Mouse (Mus musculus) c-Kit-negative CD71-positive TER-119-positive erythroid progenitor cells, embryonic 14.5 days (primary cell): Measurements from ENCODE around the gene Tm9sf3.
A peak's percentile ranks its signal among the peaks of the same experiment; 100 is the strongest.
"Not testable (repeated sequence)": the region's sequence is repeated elsewhere in the genome, so short reads cannot be mapped to it uniquely, and the experiment has no call there.

Experiments
- DNase-seq: peaks from one replicate; pipeline ENCODE4 v3.0.0-alpha.2; 2013; ENCODE audit warnings: low read depth, low spot score

Tm9sf3 gene

GRCm38 (mm10) chr19:41263630-41264295 is at the start of gene Tm9sf3:
Gene Tm9sf3, minus strand, starts transcription at chr19:41263997.
- DNase-seq: peak; percentile 68

- DNase-seq: not testable (repeated sequence)
Measured at GRCm38 (mm10) chr19:41312587-41312986, 48.8 kb upstream of the Tm9sf3 start.

- no peak for DNase-seq
Measured at GRCm38 (mm10) chr19:41312027-41312426, 48.2 kb upstream of the Tm9sf3 start.

GRCm38 (mm10) chr19:41310971-41311703 is 47.3 kb upstream of the Tm9sf3 start:
- DNase-seq: peak; percentile 30

- no peak for DNase-seq
Measured at GRCm38 (mm10) chr19:41303933-41304332, 40.1 kb upstream of the Tm9sf3 start.

- no peak for DNase-seq
Measured at GRCm38 (mm10) chr19:41303433-41303832, 39.6 kb upstream of the Tm9sf3 start.

GRCm38 (mm10) chr19:41301856-41302255 is 38.1 kb upstream of the Tm9sf3 start:
- DNase-seq: no peak

- DNase-seq: no peak
Measured at GRCm38 (mm10) chr19:41299446-41299845, 35.6 kb upstream of the Tm9sf3 start.

GRCm38 (mm10) chr19:41290952-41291619 is 27.3 kb upstream of the Tm9sf3 start:
- DNase-seq: no peak

GRCm38 (mm10) chr19:41288568-41288967 is 24.8 kb upstream of the Tm9sf3 start:
- no peak for DNase-seq

GRCm38 (mm10) chr19:41287224-41287623 is 23.4 kb upstream of the Tm9sf3 start:
- no peak for DNase-seq

- no peak for DNase-seq
Measured at GRCm38 (mm10) chr19:41284515-41284914, 20.7 kb upstream of the Tm9sf3 start.

GRCm38 (mm10) chr19:41282718-41283117 is 18.9 kb upstream of the Tm9sf3 start:
- no peak for DNase-seq

- DNase-seq: no peak
Measured at GRCm38 (mm10) chr19:41282216-41282615, 18.4 kb upstream of the Tm9sf3 start.

GRCm38 (mm10) chr19:41279724-41280244 is 16.0 kb upstream of the Tm9sf3 start:
- no peak for DNase-seq

- DNase-seq: no peak
Measured at GRCm38 (mm10) chr19:41278606-41279005, 14.8 kb upstream of the Tm9sf3 start.

GRCm38 (mm10) chr19:41275588-41275987 is 11.8 kb upstream of the Tm9sf3 start:
- DNase-seq: no peak

GRCm38 (mm10) chr19:41270906-41271305 is 7.1 kb upstream of the Tm9sf3 start:
- no peak for DNase-seq

GRCm38 (mm10) chr19:41270151-41270727 is 6.4 kb upstream of the Tm9sf3 start:
- DNase-seq: no peak

GRCm38 (mm10) chr19:41266251-41266901 is 2.6 kb upstream of the Tm9sf3 start:
- DNase-seq: no peak

GRCm38 (mm10) chr19:41264331-41264799 is 568 bp upstream of the Tm9sf3 start:
- DNase-seq: peak; percentile 24
